Mouse (Mus musculus): Measurements from ENCODE around the gene Tdrd9. TPM values are rescaled to one million over a fixed set of nuclear protein-coding genes. Genes with fewer than 3 reads are reported as not detected.
"Not testable (repeated sequence)": the region's sequence is repeated elsewhere in the genome, so short reads cannot be mapped to it uniquely, and the experiment has no call there.

Tdrd9 gene
- polyA plus RNA-seq, 1 experiment = not detected

- Histone ChIP-seq H3K27me3 (replicated peaks; ENCODE audit: control insufficient read depth, insufficient read depth, low read length) (no peaks in the 10 kb centered on the region), H3K27ac (ENCODE audit: insufficient read depth, low read depth, low read length) (no peak overlapping the region), H3K4me3 (ENCODE audit: insufficient read depth, low read depth, low read length) (no peak overlapping the region), H3K4me1 (ENCODE audit: control insufficient read depth, insufficient read depth, low read length) (peaks cover 15% of the 10 kb centered on the region), H3K36me3 (ENCODE audit: control insufficient read depth, insufficient read depth, low read length) (no peaks in the 10 kb centered on the region)
- DNase-seq = no peak
- TF ChIP-seq CTCF (conservative IDR thresholded peaks at IDR 0.05; ENCODE audit: insufficient read depth, insufficient read length, low read depth, low read length) = no peak
- no peak for TF ChIP-seq POLR2A (IDR thresholded peaks at IDR 0.05; ENCODE audit: low read depth, low read length)
- WGBS = 53% methylated on average over 2 of the region's 2 CpGs
These were observed 37.4 kb upstream of the Tdrd9 start for GRCm38 (mm10) chr12:111933971-111934370.

- Histone ChIP-seq H3K27ac (ENCODE audit: insufficient read depth, low read depth, low read length) (peak overlapping the region; percentile 49), H3K27me3 (replicated peaks; ENCODE audit: control insufficient read depth, insufficient read depth, low read length) (no peaks in the 10 kb centered on the region), H3K36me3 (ENCODE audit: control insufficient read depth, insufficient read depth, low read length) (no peaks in the 10 kb centered on the region), H3K4me3 (ENCODE audit: insufficient read depth, low read depth, low read length) (no peak overlapping the region), H3K4me1 (ENCODE audit: control insufficient read depth, insufficient read depth, low read length) (peaks cover 15% of the 10 kb centered on the region)
- TF ChIP-seq POLR2A (IDR thresholded peaks at IDR 0.05; ENCODE audit: low read depth, low read length) (no peak), CTCF (conservative IDR thresholded peaks at IDR 0.05; ENCODE audit: insufficient read depth, insufficient read length, low read depth, low read length) (no peak)
- DNase-seq = peak; percentile 97
- WGBS = 29% methylated on average over 24 of the region's 24 CpGs
These were observed 34.4 kb upstream of the Tdrd9 start for GRCm38 (mm10) chr12:111936706-111937550.

- TF ChIP-seq CTCF (conservative IDR thresholded peaks at IDR 0.05; ENCODE audit: insufficient read depth, insufficient read length, low read depth, low read length) = no peak
- no peak for TF ChIP-seq POLR2A (IDR thresholded peaks at IDR 0.05; ENCODE audit: low read depth, low read length)
- H3K27me3 ChIP-seq (replicated peaks; ENCODE audit: control insufficient read depth, insufficient read depth, low read length) = no peaks in the 10 kb centered on the region
- H3K4me1 ChIP-seq (ENCODE audit: control insufficient read depth, insufficient read depth, low read length) = peaks cover 14% of the 10 kb centered on the region
- no peak for DNase-seq
- no peak overlapping the region for H3K4me3 ChIP-seq (ENCODE audit: insufficient read depth, low read depth, low read length)
- WGBS = 73% methylated on average over 1 of the region's 1 CpGs
- no peaks in the 10 kb centered on the region for H3K36me3 ChIP-seq (ENCODE audit: control insufficient read depth, insufficient read depth, low read length)
- H3K27ac ChIP-seq (ENCODE audit: insufficient read depth, low read depth, low read length) = no peak overlapping the region
These were observed 32.7 kb upstream of the Tdrd9 start for GRCm38 (mm10) chr12:111938623-111939177.

GRCm38 (mm10) chr12:111943421-111944064 lies 27.8 kb upstream of the Tdrd9 start:
- Histone ChIP-seq H3K36me3 (ENCODE audit: control insufficient read depth, insufficient read depth, low read length) (no peaks in the 10 kb centered on the region), H3K4me1 (ENCODE audit: control insufficient read depth, insufficient read depth, low read length) (peaks cover 11% of the 10 kb centered on the region; the same call in 1 of the 2 replicates), H3K27ac (ENCODE audit: insufficient read depth, low read depth, low read length) (peak overlapping the region; percentile 45; the same call in 1 of the 2 replicates), H3K4me3 (ENCODE audit: insufficient read depth, low read depth, low read length) (no peak overlapping the region), H3K27me3 (replicated peaks; ENCODE audit: control insufficient read depth, insufficient read depth, low read length) (no peaks in the 10 kb centered on the region)
- 58% methylated on average over 10 of the region's 10 CpGs for WGBS
- DNase-seq = peak; percentile 61
- TF ChIP-seq POLR2A (IDR thresholded peaks at IDR 0.05; ENCODE audit: low read depth, low read length) (no peak), CTCF (conservative IDR thresholded peaks at IDR 0.05; ENCODE audit: insufficient read depth, insufficient read length, low read depth, low read length) (no peak)

GRCm38 (mm10) chr12:111944065-111944987 lies 27.0 kb upstream of the Tdrd9 start:
- not testable (repeated sequence) for H3K4me3 ChIP-seq (ENCODE audit: insufficient read depth, low read depth, low read length); H3K27me3 ChIP-seq (replicated peaks; ENCODE audit: control insufficient read depth, insufficient read depth, low read length); H3K36me3 ChIP-seq (ENCODE audit: control insufficient read depth, insufficient read depth, low read length)
- H3K27ac ChIP-seq (ENCODE audit: insufficient read depth, low read depth, low read length) = peak overlapping the region; percentile 45; the same call in 1 of the 2 replicates
- peak; percentile 26 for DNase-seq
- 59% methylated on average over 20 of the region's 20 CpGs for WGBS
- H3K4me1 ChIP-seq (ENCODE audit: control insufficient read depth, insufficient read depth, low read length) = peaks cover 11% of the 10 kb centered on the region; the same call in 1 of the 2 replicates

- DNase-seq = peak; percentile 76
- Histone ChIP-seq H3K27me3 (replicated peaks; ENCODE audit: control insufficient read depth, insufficient read depth, low read length) (no peaks in the 10 kb centered on the region), H3K4me3 (ENCODE audit: insufficient read depth, low read depth, low read length) (no peak overlapping the region), H3K4me1 (ENCODE audit: control insufficient read depth, insufficient read depth, low read length) (peaks cover 11% of the 10 kb centered on the region; the same call in 1 of the 2 replicates), H3K27ac (ENCODE audit: insufficient read depth, low read depth, low read length) (peak overlapping the region; percentile 63; the same call in 1 of the 2 replicates), H3K36me3 (ENCODE audit: control insufficient read depth, insufficient read depth, low read length) (no peaks in the 10 kb centered on the region)
- TF ChIP-seq POLR2A (IDR thresholded peaks at IDR 0.05; ENCODE audit: low read depth, low read length) (no peak), CTCF (conservative IDR thresholded peaks at IDR 0.05; ENCODE audit: insufficient read depth, insufficient read length, low read depth, low read length) (no peak)
- 47% methylated on average over 8 of the region's 8 CpGs for WGBS
These were observed 26.2 kb upstream of the Tdrd9 start for GRCm38 (mm10) chr12:111945115-111945514.

GRCm38 (mm10) chr12:111945765-111946655 lies 25.3 kb upstream of the Tdrd9 start:
- H3K36me3 ChIP-seq (ENCODE audit: control insufficient read depth, insufficient read depth, low read length); DNase-seq; H3K4me3 ChIP-seq (ENCODE audit: insufficient read depth, low read depth, low read length); H3K27me3 ChIP-seq (replicated peaks; ENCODE audit: control insufficient read depth, insufficient read depth, low read length): not testable (repeated sequence)
- H3K4me1 ChIP-seq (ENCODE audit: control insufficient read depth, insufficient read depth, low read length) = peaks cover 11% of the 10 kb centered on the region; the same call in 1 of the 2 replicates
- 57% methylated on average over 12 of the region's 15 CpGs for WGBS
- H3K27ac ChIP-seq (ENCODE audit: insufficient read depth, low read depth, low read length) = peak overlapping the region; percentile 51

Data from kidney, adult 2 months (tissue).